Mouse (Mus musculus) limb, embryonic 15.5 days (tissue): Measurements from ENCODE around the gene Krt72. TPM values are rescaled to one million over a fixed set of nuclear protein-coding genes. Genes with fewer than 3 reads are reported as not detected.
A peak's percentile ranks its signal among the peaks of the same experiment; 100 is the strongest.

Source experiments
- ATAC-seq: fragments of 200-750 bp; cut with Nextera tagmentation; 2 replicates; pipeline ENCODE4 v1.8.0; 2017; ENCODE audit warnings: low read depth, moderate TSS enrichment; ENCODE audit not compliant: insufficient number of reproducible peaks, low FRiP score, low TSS enrichment
- H3K27ac ChIP-seq: fragments of 300-500 bp; sonication (generic); 2 replicates; pipeline ENCODE4 v1.5.1; 2015; ENCODE audit warnings: moderate library complexity, mild to moderate bottlenecking, inconsistent platforms
- H3K27me3 ChIP-seq: fragments of 300-500 bp; sonication (generic); 2 replicates; pipeline ENCODE4 v1.6.1; 2015; ENCODE audit warnings: inconsistent platforms
- H3K36me3 ChIP-seq: fragments of 300-500 bp; sonication (generic); 2 replicates; pipeline ENCODE4 v1.6.1; 2015; ENCODE audit warnings: inconsistent platforms
- H3K4me1 ChIP-seq: fragments of 300-500 bp; sonication (generic); 2 replicates; pipeline ENCODE4 v1.6.1; 2015; ENCODE audit warnings: inconsistent platforms
- H3K4me2 ChIP-seq: fragments of 300-500 bp; sonication (generic); 2 replicates; pipeline ENCODE4 v1.6.1; 2015; ENCODE audit warnings: mild to moderate bottlenecking, inconsistent platforms
- H3K4me3 ChIP-seq: fragments of 300-500 bp; sonication (generic); 2 replicates; pipeline ENCODE4 v1.5.1; 2015; ENCODE audit warnings: mild to moderate bottlenecking, inconsistent platforms
- H3K9ac ChIP-seq: fragments of 300-500 bp; sonication (generic); 2 replicates; pipeline ENCODE4 v1.6.1; 2015; ENCODE audit warnings: inconsistent platforms
- H3K9me3 ChIP-seq: fragments of 300-500 bp; sonication (generic); 2 replicates; pipeline ENCODE4 v1.6.1; 2016; ENCODE audit warnings: inconsistent platforms
- WGBS: fragments of 180-500 bp; shearing (Covaris S2); methylation state at CpG from one replicate; pipeline ENCODE4 v1.1.7; 2015; 5-methylcytosine and 5-hydroxymethylcytosine counted together
- polyA plus RNA-seq: library from polyadenylated mRNA; unstranded; fragments of >200 nt; fragmentation: Nextera tagmentation; extraction: Ambion mirVana; gene quantifications from 2 replicates; pipeline ENCODE4 v1.2.1, GENCODE M21; 2015

The Krt72 gene
- polyA plus RNA-seq, 1 experiment from 2014 or later, result 0.63 TPM

- no peak overlapping the region for H3K27ac ChIP-seq
- ATAC-seq, result no peak
- no peaks in the 10 kb centered on the region for H3K36me3 ChIP-seq
- no peaks in the 10 kb centered on the region for H3K9me3 ChIP-seq
- no peak overlapping the region for H3K4me3 ChIP-seq
- peaks cover 8% of the 10 kb centered on the region; the same call in 1 of the 2 replicates for H3K27me3 ChIP-seq
- no peak overlapping the region for H3K9ac ChIP-seq
- no peaks in the 10 kb centered on the region for H3K4me1 ChIP-seq
- WGBS, result 62% methylated on average over 5 of the region's 5 CpGs
- no peak overlapping the region for H3K4me2 ChIP-seq
These were observed 14.1 kb downstream of the Krt72 start for GRCm38 (mm10) chr15:101772080-101772710.

GRCm38 (mm10) chr15:101770226-101770625 is 16.0 kb downstream of the Krt72 start:
- H3K36me3 ChIP-seq, result no peaks in the 10 kb centered on the region
- H3K4me1 ChIP-seq, result peaks cover 3% of the 10 kb centered on the region; the same call in 1 of the 2 replicates
- H3K27ac ChIP-seq, result peak overlapping the region; percentile 75
- no peaks in the 10 kb centered on the region for H3K9me3 ChIP-seq
- no peak for ATAC-seq
- H3K9ac ChIP-seq, result no peak overlapping the region
- peaks cover 8% of the 10 kb centered on the region; the same call in 1 of the 2 replicates for H3K27me3 ChIP-seq
- WGBS, result 42% methylated on average over 8 of the region's 8 CpGs
- H3K4me3 ChIP-seq, result no peak overlapping the region
- H3K4me2 ChIP-seq, result no peak overlapping the region

- H3K4me2 ChIP-seq, result no peak within 1 kb of the TSS
- no peak for ATAC-seq
- WGBS, result 60% methylated on average over 14 of the region's 14 CpGs
These were observed 43.5 kb downstream of the Krt72 start, which contains the start of gene Krt71 for GRCm38 (mm10) chr15:101742711-101743110. TSS of gene Krt71 (minus strand) at chr15:101743109.

GRCm38 (mm10) chr15:101737786-101738185 is 48.5 kb downstream of the Krt72 start:
- no peak for ATAC-seq
- Histone ChIP-seq H3K9ac (no peak overlapping the region), H3K27me3 (peaks cover 7% of the 10 kb centered on the region), H3K4me2 (no peak overlapping the region), H3K36me3 (no peaks in the 10 kb centered on the region), H3K9me3 (no peaks in the 10 kb centered on the region), H3K27ac (no peak overlapping the region), H3K4me3 (no peak overlapping the region), H3K4me1 (peaks cover 7% of the 10 kb centered on the region; the same call in 1 of the 2 replicates)
- WGBS, result 74% methylated on average over 7 of the region's 7 CpGs

More at GRCm38 (mm10) chr15:101742711-101743110, 43.5 kb downstream of the Krt72 start, which contains the start of gene Krt71:
- H3K9me3 ChIP-seq, result no peaks in the 10 kb centered on the region
- H3K27ac ChIP-seq, result no peak within 1 kb of the TSS
- H3K4me3 ChIP-seq, result no peak within 1 kb of the TSS
- H3K27me3 ChIP-seq, result peaks cover 18% of the 10 kb centered on the region
- no peak within 1 kb of the TSS for H3K9ac ChIP-seq
- H3K36me3 ChIP-seq, result no peaks in the 10 kb centered on the region
- H3K4me1 ChIP-seq, result no peaks in the 10 kb centered on the region

GRCm38 (mm10) chr15:101730653-101731052 is 55.6 kb downstream of the Krt72 start:
- Histone ChIP-seq H3K4me2 (no peak overlapping the region), H3K4me1 (no peaks in the 10 kb centered on the region), H3K9ac (no peak overlapping the region), H3K9me3 (no peaks in the 10 kb centered on the region), H3K27ac (no peak overlapping the region), H3K27me3 (no peaks in the 10 kb centered on the region), H3K4me3 (no peak overlapping the region), H3K36me3 (no peaks in the 10 kb centered on the region)
- ATAC-seq, result no peak

Other genes with a start within 250 kb of the Krt72 start
- not detected in 2 replicates for gene Krt82, start 235.8 kb downstream of the Krt72 start, polyA plus RNA-seq
- gene Krt90, start 223.5 kb downstream of the Krt72 start, polyA plus RNA-seq, result 1.2 TPM in 2 replicates
- 2.0 and 2.8 TPM in 2 replicates for gene Krt75, start 212.6 kb downstream of the Krt72 start, polyA plus RNA-seq
- not detected in 2 replicates for gene Gm5414, start 158.3 kb downstream of the Krt72 start, polyA plus RNA-seq
- not detected in 2 replicates for gene Gm5478, start 139.1 kb downstream of the Krt72 start, polyA plus RNA-seq
- gene Krt6b, start 106.2 kb downstream of the Krt72 start, polyA plus RNA-seq, result 5.0 and 8.8 TPM in 2 replicates
- gene Krt6a, start 92.2 kb downstream of the Krt72 start, polyA plus RNA-seq, result 290 and 312 TPM in 2 replicates
- gene Krt5, start 73.6 kb downstream of the Krt72 start, polyA plus RNA-seq, result 841 and 914 TPM in 2 replicates
- gene Krt71, start 43.4 kb downstream of the Krt72 start, polyA plus RNA-seq, result not detected in 2 replicates
- gene Krt73, start 15.9 kb upstream of the Krt72 start, polyA plus RNA-seq, result 0.09 TPM in 1 of 2 replicates, not detected in the other
- 0.87 and 1.2 TPM in 2 replicates for gene Krt2, start 31.7 kb upstream of the Krt72 start, polyA plus RNA-seq
- gene Krt1, start 64.3 kb upstream of the Krt72 start, polyA plus RNA-seq, result 1,050 and 1,170 TPM in 2 replicates
- 151 and 157 TPM in 2 replicates for gene Krt77, start 83.2 kb upstream of the Krt72 start, polyA plus RNA-seq
- 0.14 TPM in 1 of 2 replicates, not detected in the other for gene Krt76, start 106.5 kb upstream of the Krt72 start, polyA plus RNA-seq
- gene Krt4, start 138.3 kb upstream of the Krt72 start, polyA plus RNA-seq, result 557 and 616 TPM in 2 replicates
- gene Krt79, start 153.9 kb upstream of the Krt72 start, polyA plus RNA-seq, result 1.2 and 1.3 TPM in 2 replicates
- 13.3 and 15.6 TPM in 2 replicates for gene Krt78, start 167.8 kb upstream of the Krt72 start, polyA plus RNA-seq
- 70.8 and 75.5 TPM in 2 replicates for gene Krt8, start 218.0 kb upstream of the Krt72 start, polyA plus RNA-seq
- 39.0 and 44.4 TPM in 2 replicates for gene Krt18, start 241.7 kb upstream of the Krt72 start, polyA plus RNA-seq